Mouse (Mus musculus) heart, adult 8-10 months (tissue): ENCODE results near the gene Pank1. TPM values are rescaled to one million over a fixed set of nuclear protein-coding genes. Genes with fewer than 3 reads are reported as not detected.

Experiments
- DNase-seq: peaks from one replicate; pipeline ENCODE4 v3.0.0; 2022; ENCODE audit warnings: low spot score
- total RNA-seq, 4 experiments: library from RNA; stranded (reverse); gene quantifications; 2 replicates each; pipeline ENCODE4 v1.2.4; 2022

The Pank1 gene
- total RNA-seq, 4 experiments from 2014 or later, result 40.7 to 48.9 (median 45.0) TPM

GRCm38 (mm10) chr19:34825946-34826655, 53.2 kb downstream of the Pank1 start:
- no peak for DNase-seq

GRCm38 (mm10) chr19:34819577-34820170, 59.6 kb downstream of the Pank1 start:
- no peak for DNase-seq

- DNase-seq, result no peak
These were observed 63.9 kb downstream of the Pank1 start for GRCm38 (mm10) chr19:34815371-34815770.

- no peak for DNase-seq
These were observed 64.6 kb downstream of the Pank1 start for GRCm38 (mm10) chr19:34814696-34815095.

- no peak for DNase-seq
These were observed 65.3 kb downstream of the Pank1 start for GRCm38 (mm10) chr19:34813961-34814360.

- DNase-seq, result no peak
These were observed 65.7 kb downstream of the Pank1 start for GRCm38 (mm10) chr19:34813533-34813932.

GRCm38 (mm10) chr19:34812711-34813110, 66.5 kb downstream of the Pank1 start:
- no peak for DNase-seq

GRCm38 (mm10) chr19:34807173-34807572, 72.1 kb downstream of the Pank1 start:
- DNase-seq, result no peak

- DNase-seq, result no peak
These were observed 74.2 kb downstream of the Pank1 start for GRCm38 (mm10) chr19:34805071-34805470.

GRCm38 (mm10) chr19:34804531-34804930, 74.7 kb downstream of the Pank1 start:
- DNase-seq, result no peak

GRCm38 (mm10) chr19:34803396-34803795, 75.9 kb downstream of the Pank1 start:
- DNase-seq, result no peak

GRCm38 (mm10) chr19:34799644-34800267, 79.5 kb downstream of the Pank1 start:
- DNase-seq, result no peak

- DNase-seq, result no peak
These were observed 82.9 kb downstream of the Pank1 start for GRCm38 (mm10) chr19:34796396-34796795.

GRCm38 (mm10) chr19:34782491-34782890, 96.8 kb downstream of the Pank1 start:
- DNase-seq, result no peak

- no peak for DNase-seq
These were observed 100.3 kb downstream of the Pank1 start for GRCm38 (mm10) chr19:34778993-34779392.

GRCm38 (mm10) chr19:34778098-34778497, 101.2 kb downstream of the Pank1 start:
- no peak for DNase-seq

GRCm38 (mm10) chr19:34772775-34773174, 106.5 kb downstream of the Pank1 start:
- DNase-seq, result peak; percentile 68

- DNase-seq, result no peak
These were observed 108.5 kb downstream of the Pank1 start for GRCm38 (mm10) chr19:34770764-34771163.

GRCm38 (mm10) chr19:34758754-34759153, 120.5 kb downstream of the Pank1 start:
- no peak for DNase-seq
